Mouse (Mus musculus) adrenal gland, adult (tissue): ENCODE data around the gene Nono.

Experiments
- DNase-seq, 2 experiments: peaks; one replicate each; pipeline ENCODE4 v3.0.0; 2022 to 2023; ENCODE audit warnings: low spot score in 1 of 2; ENCODE audit not compliant: inconsistent age in 2 of 2

Gene Nono

DNA sequence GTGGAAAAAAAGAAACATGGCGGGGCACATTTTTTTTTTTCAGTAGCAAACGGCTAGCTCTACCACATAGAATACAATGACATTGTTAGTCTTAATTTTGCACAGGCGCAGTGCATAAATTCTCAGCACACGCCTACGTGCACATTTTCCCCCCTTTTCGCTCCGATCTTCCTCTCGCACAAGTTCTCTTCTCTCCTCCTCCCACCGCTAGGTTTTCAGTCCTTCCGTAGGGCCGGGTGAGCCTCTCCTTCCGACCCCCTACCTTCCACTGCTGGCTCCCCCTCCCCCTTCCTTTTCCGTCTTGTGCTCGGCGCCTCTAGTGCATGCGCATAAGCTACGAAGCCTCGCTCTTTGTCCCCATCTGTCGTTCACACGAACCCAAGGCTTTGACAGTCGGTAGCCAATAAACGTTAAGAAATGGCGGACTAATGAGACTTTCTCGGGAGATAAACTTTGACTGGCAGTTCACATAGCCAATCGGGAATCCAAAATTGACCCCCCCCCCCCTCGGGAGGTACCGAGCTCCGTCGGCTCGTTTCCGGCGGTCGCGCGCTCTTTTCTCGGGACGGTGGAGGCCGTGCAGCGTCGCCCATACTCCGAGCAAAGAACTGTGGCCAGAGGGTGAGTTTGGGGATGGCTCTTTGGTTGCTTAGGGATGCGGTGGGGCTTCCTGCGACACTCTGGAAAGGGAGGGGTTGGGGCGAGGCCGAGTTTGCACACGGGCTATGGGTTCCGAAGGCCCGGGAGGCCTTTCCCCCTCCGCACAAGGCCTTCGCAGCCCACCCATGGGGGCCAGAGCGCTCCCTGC, at the start of gene Nono:
TSS of gene Nono (plus strand) at position 177 of the 808 bp plus-strand sequence.
- DNase-seq, result peak; percentile 88 to 93

DNA sequence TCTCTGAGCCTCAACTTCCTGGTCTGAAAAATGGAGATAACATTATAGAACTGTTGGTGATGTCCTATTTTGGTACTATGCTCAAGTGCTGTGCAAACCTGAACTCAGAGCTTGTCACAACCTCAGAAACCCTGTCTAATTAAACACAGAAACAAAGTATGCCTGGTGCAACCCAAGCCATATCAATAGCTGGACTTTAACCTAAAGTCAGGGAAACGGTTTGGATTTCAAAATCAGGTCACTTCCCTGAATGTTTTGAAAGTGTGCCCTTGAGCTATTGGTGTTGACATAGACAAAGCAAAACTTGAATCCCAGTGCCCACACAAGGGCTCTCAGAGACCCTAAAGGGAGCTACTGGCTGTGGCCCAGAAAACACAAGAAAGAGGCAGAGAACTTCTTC, 49.4 kb upstream of the Nono start:
- no peak for DNase-seq

DNA sequence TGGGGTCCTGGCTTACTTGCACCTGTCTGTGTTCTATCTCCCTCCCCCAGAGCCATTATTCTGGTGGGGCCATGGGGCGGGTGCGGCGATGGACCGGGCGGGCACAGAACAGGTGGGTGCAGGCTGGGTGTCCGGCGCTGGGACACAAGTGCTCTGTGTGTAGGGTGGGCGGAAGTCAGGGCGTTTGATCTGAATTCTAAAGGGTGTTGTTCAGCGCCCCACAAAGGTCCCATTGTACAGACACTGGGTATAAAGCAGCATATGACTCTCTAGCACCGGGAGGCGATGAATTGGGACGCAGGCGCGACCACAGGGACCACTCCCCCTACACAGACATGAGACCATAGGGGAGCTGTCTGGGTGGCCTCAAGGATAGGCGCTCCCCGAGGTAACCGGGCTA, 45.7 kb upstream of the Nono start:
- no peak for DNase-seq

DNA sequence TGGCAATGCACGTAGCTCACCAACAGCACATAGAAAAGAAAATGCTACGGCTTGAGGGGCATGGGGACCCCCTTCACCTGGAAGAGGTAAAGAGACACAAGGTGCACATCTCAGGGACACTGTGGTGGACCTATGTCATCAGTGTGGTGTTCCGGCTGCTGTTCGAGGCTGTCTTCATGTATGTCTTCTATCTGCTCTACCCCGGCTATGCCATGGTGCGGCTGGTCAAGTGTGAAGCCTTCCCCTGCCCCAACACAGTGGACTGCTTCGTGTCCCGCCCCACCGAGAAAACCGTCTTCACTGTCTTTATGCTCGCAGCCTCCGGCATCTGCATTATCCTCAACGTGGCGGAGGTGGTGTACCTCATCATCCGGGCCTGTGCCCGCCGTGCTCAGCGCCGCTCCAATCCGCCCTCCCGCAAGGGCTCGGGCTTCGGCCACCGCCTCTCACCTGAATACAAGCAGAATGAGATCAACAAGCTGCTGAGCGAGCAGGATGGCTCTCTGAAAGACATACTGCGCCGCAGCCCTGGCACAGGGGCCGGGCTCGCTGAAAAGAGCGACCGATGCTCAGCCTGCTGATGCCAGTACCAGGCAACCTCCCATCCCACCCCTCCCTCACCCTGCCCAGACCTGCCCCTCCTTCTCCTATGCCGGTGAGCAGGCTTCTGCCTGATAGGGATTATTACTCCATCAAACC, 44.5 kb upstream of the Nono start:
- no peak for DNase-seq

DNA sequence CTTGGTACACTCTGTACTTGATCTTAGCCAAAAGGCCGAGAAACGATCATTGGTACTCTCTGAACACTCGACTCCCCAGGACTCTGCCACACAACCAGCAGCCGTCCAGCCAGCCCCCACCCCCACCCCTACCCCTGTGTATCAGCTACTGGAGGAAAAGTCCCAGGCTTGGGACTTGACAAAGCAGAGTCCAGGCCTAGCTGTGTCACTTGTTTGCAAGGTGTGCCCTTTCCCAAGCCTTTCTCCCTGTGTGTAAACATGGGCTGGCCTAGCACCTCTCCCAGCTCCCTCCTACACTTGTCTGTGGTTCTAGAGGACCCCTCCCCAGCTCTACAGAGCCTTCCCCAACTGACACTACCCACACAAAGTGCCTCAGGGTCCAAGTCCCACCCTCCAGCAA, 42.9 kb upstream of the Nono start:
- no peak for DNase-seq

DNA sequence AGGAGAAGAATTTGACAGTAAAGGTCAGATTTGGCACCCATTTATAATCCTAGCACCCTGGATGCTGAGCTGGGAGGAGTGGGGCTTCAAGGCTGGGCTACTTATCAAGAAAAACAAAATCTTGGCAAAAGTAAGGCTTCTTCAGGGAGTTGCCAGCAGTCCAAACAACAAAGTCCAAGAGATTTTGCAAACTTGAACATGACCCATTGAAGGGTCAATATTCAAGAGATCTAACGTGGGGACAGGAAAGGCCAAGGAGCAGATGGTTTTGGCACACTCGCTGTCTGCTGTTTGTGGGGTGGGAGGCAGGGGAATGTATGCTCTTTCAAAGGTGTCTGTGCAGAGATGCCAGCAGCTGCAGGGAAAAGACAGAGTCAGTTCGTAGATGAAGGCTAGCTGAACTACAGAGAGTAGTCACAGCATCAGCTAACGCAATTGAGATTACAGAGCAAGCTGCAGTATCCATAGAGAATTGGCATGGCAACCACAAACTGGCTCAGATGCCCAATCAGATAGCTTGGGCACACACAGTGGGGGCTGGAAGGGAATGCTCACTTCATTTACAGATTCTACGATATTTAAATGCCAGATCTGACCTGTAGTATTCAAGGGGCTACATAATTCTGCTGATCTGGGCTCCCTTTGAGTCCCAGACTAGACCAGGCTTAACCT, 40.1 kb upstream of the Nono start:
- DNase-seq, result no peak

DNA sequence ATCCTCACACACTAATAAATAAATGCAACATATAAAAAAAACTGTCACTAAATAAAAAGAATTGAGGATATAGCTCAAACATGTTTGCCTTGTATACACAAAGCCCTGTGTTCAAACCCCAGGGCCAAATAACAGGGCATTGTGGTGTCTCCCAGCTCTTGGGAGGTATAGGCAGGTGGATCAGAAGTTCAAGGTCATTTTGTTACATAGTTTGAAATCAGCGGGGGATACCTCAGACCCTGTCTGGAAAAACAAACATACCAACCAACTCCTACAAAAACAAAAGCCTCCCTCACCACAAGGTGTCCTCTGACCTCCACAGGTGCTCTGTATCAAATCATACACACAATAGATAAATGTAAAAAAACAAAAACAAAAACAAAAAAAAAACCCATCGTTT, 34.8 kb upstream of the Nono start:
- no peak for DNase-seq

DNA sequence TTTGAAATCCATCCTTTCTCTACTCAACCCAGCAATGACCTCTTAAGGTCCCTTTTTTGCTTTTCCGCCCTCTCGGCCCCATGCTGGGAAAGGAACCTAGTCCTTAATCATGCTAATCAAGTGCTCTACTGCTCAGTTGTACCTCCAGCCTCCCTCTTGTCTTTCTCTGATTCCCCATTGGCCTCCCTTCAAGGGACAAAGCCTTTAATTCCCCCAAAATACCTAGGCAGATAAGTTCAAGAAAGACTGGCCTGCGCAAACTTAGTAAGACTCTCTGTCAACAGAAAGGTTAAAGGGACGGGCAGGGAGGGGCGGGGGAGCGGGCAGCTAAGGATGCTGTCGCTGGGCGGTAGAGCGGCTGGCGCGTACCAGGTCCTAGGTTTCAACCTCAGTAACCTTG, 32.7 kb upstream of the Nono start:
- no peak for DNase-seq

DNA sequence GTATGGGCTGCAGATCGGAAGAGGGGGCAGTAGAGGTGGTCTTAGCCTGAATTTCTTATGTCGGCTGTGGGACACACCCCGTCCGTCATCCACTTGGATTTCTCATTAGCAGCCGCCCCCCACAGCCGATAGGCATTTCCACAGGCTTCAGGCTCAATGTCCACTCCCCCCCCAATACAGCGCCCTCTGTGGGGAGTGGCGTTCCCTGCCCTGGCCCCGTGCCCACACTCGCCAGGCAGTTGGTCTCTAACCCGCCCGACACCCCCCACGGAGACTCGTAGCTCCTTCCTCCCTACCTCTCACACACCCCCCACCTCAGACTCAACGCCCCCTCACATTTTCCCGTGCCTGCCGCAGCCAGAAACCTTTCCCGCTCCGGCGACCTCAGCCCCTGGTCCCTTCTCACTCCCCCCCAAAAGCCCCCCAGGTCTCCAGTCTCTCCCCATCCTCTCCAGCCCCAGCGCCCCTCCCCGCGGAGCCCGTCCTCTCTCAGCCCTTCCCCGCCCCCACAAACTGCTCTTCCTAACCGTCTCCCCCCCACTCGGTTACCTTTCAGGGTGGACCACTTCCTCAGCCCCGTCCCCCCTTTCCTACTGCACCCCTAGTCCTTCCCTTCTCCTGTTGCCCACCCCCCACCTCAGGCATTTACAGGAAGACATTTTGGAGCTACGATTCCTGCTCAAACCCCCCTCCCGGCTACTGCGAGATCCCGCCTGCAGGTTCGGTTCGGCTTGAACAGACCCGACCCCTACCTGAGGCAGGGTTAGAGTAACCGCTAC, 10.0 kb upstream of the Nono start:
- peak; percentile 60 to 75 for DNase-seq

DNA sequence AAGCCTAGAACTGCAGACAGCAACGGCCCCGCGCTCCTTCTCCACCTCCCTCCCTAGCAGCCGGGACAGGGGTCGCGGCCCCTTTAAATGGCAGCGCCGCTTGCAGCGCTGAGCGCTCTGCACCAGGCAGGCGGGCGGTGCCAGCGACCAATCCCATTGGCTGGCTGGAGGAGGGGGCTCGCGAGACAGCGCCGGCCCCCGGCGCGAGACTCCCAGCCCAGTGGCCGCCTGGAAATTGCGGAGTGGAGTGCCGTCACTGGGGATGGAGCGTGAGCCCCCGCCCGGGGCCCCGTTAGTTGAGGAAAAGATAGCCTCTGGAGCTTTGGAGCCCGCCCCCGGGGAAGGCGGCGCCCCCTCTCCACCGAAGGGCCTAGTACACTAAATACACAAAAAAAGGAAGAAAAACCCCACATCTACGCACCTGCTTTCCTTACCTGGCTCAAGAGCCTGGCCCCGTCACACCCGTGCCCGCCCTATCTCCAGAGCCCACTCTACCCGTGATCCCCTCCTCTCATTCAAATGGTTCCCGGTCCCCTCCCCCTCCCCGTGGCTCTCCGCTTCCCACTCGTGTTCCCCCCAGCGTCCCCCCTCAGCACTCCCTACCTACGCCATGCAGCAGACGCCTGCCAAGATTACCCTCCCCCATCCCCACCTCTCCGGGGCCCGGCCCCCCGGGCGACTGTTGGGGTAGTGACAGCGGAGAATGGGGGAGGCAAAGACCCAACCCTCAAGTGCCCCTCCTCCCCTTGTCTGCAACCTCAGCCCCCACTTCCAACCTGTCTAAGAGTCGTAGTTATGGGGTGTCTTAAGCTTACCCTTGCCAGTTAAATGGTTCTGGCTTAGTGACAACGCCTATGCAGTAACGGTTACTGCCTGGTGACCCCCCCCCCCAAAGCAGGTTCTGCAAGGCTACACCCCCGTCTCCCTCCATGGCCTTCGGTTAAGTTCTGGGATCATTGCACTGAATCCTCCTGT, 9.1 kb upstream of the Nono start:
- peak; percentile 90 to 92 for DNase-seq

DNA sequence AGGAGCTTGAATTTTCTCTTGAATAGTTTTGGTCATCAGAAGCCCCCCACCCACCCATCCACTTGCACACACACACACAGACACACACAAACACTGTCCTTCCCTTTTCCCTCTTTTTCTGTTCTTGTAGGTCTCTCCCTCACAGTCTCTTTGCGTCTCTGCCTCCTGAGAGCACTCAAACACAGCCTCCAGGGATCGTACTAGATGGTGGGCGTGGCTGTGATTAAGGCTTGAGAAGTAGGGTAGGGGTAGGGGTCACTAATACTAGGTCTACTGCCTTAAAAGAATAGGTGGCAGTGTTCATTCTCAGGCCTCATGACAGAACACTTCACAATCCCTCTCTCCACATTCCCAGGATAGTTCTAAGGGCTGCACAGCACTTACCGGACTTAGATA, 8.4 kb upstream of the Nono start, which contains the start of gene Zmym3:
TSS of gene Zmym3 (minus strand) at position 150 of the 396 bp plus-strand sequence.
- DNase-seq, result no peak

DNA sequence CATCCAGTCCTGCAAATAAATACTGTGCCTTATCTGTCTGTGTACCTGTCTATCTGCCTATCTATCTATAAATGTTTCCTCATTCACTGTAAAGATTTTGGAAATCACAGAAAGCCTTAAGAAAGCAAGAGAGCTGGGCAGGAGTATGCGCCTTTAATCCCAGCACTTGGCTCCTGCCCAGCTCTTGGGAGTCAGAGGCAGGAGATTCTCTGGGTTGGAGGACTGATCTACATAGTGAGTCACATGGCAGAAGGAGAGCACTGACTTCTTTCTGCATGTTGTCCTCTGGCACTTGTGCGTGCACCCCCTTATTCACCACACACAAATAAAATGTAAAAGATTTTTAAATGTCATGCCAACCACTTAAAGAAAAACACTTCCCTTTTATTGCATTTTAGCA, 5.7 kb upstream of the Nono start:
- peak in 1 of 2 experiments; percentile 54 for DNase-seq

DNA sequence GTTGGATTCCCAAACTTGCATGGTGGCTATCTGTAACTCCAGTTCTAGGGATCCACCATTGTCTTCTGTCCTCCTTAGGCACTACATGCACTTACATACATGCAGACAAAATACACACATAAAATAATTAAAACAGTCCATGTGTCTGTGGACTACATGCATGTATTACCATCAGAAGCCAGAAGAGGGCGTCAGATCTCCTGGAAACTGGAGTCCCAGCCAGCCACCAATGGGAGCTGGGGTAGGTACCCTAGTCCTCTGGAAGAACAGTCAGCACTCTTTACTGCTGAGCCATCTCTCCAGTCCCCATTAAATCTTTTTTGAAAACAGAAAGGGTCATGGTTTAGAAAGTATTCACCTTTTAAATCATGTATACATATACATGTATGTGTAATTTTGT, 1.3 kb upstream of the Nono start:
- DNase-seq, result peak; percentile 27 to 75

DNA sequence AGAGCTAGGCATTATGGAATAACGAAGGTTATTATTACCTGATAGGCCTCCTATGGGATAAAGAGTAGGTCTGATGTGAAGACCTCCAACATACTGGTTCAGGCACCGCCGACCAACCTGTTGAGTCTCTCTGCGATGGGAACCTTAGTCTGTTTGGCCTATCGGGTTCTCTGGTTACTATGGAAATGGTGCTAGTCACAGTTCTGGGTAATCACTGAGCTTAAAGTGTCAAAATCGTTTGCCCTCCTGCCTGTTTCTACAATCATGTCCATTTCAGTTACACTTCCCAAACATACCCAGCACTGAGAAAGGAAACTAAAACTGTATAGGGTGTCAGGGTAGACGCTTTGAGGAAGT, 355 bp upstream of the Nono start:
- no peak for DNase-seq

DNA sequence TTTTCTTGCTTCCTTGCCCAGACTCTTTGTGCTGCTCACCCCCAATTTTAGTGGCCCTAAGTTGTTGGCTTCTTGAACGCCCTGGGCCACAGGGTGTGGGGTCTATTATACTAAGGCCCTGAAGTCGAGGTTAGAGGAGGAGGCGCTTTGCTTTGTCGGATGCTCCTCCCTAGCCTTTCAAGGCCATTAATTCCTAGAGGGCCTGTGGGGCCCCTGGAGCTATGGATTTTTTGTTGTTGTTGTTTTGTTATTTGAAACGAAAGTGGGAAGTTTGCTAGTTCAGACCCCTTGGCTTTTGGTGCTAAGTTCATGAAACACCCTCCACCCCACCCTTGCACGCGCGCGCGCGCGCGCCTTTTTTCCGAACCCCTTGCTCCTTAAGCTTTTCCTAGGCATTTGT, 858 bp downstream of the Nono start:
- DNase-seq, result no peak

DNA sequence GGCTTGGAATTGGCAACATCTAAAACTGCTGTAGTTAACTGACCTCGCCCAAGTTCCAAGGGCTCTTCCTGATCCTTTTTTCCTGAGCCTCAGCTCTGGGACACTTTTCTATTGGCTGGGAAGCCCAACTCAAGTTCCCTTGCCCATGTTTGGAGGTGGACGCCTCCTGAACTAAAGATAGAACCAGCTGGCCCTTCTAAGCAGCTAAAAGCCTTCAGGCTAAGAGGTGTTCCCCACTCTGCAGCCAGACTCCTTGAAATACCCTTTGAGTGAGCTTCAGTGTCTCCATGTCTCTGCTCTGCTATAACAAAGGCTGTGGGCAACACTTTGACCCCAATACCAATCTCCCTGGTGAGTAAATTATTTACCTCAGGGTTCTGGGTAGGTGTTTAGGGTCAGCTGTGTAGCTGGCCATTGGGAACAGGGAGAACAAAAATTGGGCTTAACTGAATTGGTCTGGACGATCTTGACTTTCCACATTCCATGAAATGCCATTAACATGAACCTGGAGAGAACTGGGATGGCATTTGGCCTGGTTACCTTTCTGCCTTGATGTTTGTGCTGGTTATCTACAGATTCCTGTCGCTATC, 19.9 kb downstream of the Nono start, which contains the start of gene Itgb1bp2:
TSS of gene Itgb1bp2 (plus strand) at position 203 of the 590 bp plus-strand sequence.
- no peak for DNase-seq

DNA sequence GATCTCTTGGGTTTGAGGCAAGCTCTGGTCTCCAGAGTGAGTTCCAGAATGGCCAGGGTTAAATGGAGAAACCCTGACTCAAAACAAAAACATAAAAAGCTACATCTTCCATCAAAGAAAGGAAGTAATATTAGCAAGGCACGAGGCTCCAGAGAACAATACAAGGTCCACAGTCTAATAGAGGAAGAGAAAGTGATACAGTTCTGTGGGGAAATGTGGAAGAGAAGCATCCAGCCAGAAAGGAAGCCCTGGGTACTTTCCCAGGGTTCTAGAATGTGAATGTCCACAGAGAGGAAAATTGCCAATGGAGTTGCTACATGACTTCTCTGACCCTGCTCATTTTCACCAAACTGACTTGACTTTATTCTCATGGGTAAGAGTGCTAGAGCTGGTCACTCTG, 22.0 kb downstream of the Nono start:
- no peak for DNase-seq

DNA sequence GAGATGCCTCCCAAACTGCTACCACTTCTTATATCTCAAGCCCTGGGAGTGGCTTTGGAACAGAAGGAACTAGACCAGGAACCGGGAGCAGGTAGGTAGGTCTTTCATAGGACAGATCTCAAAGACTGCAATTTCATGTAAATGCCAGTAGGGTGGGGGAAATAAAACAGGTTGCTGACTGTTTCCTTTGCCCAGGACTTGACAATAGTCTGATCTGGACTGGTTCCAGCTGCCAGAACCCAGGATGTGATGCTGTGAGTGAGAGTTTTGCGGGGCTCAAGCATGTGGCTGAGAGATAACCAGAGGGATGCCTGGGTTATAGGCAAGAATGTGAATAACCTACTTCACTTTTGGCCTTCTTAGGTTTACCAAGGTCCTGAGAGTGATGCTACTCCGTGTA, 22.5 kb downstream of the Nono start:
- no peak for DNase-seq

DNA sequence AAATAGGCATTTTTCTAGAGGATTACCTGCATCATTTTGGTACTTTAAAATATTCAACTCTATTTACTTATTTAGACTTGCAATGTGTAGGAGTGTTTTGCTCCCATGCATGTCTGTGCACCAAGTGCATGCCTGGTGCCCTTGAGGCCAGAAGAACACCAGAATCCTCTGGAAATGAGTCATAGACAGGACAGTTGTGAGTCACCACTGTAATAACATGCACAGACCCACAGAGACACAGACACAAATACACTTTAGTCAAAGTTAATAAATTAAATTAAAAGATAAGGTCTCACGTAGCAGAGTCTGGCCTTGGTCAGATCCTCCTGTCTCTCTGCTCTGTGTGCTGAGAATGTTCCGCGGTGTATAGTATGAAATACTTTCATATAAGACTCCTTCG, 43.1 kb downstream of the Nono start:
- DNase-seq, result peak; percentile 42 to 68
